Mouse (Mus musculus) bone marrow, adult 2 months (tissue): Measurements from ENCODE around the gene Cxcr1.

ENCODE experiments used
- CTCF ChIP-seq: fragments of 200-500 bp; IDR thresholded peaks from 2 replicates; pipeline ENCODE4 v1.5.1; 2011; ENCODE audit warnings: low read length, control low read depth; ENCODE audit not compliant: control insufficient read depth, insufficient read depth
- POLR2A ChIP-seq: fragments of 200-500 bp; IDR thresholded peaks from 2 replicates; pipeline ENCODE4 v1.6.1; 2011; ENCODE audit warnings: low read depth, mild to moderate bottlenecking, control low read depth, low read length, borderline replicate concordance; ENCODE audit not compliant: control insufficient read depth

GRCm38 (mm10) chr1:74183006-74183405 lies 11.4 kb downstream of the Cxcr1 start:
- TF ChIP-seq CTCF (peak; percentile 20; the same call in 1 of the 2 replicates), POLR2A (no peak)
